Mouse (Mus musculus) midbrain, postnatal 0 days (tissue): Measurements from ENCODE around the gene Ensa. TPM values are rescaled to one million over a fixed set of nuclear protein-coding genes. Genes with fewer than 3 reads are reported as not detected.
A peak's percentile ranks its signal among the peaks of the same experiment; 100 is the strongest.

Experiments
- ATAC-seq: fragments of 200-750 bp; cut with Nextera tagmentation; 2 replicates; pipeline ENCODE4 v1.8.0; 2017; ENCODE audit warnings: moderate number of reproducible peaks, mild to moderate bottlenecking, moderate TSS enrichment, moderate library complexity; ENCODE audit not compliant: low FRiP score
- DNase-seq: peaks from one replicate; pipeline ENCODE4 v3.0.0-alpha.2; 2015; ENCODE audit warnings: low spot score
- H3K27ac ChIP-seq: fragments of 300-500 bp; sonication (generic); 2 replicates; pipeline ENCODE4 v1.5.1; 2014; ENCODE audit warnings: low read depth, mild to moderate bottlenecking, low read length, mixed read lengths
- H3K27me3 ChIP-seq: fragments of 300-500 bp; sonication (generic); 2 replicates; pipeline ENCODE4 v1.6.1; 2014; ENCODE audit warnings: low read length, control low read depth, mixed read lengths; ENCODE audit not compliant: insufficient read depth
- H3K36me3 ChIP-seq: fragments of 300-500 bp; sonication (generic); 2 replicates; pipeline ENCODE4 v1.6.1; 2014; ENCODE audit warnings: low read length, control low read depth, mixed read lengths; ENCODE audit not compliant: insufficient read depth
- H3K4me1 ChIP-seq: fragments of 300-500 bp; sonication (generic); 2 replicates; pipeline ENCODE4 v1.6.1; 2014; ENCODE audit warnings: mild to moderate bottlenecking, control low read depth, antibody characterized with exemption, low read length, mixed read lengths; ENCODE audit not compliant: insufficient read depth
- H3K4me2 ChIP-seq: fragments of 300-500 bp; sonication (generic); 2 replicates; pipeline ENCODE4 v1.6.1; 2014; ENCODE audit warnings: low read depth, mild to moderate bottlenecking, low read length, mixed read lengths; ENCODE audit not compliant: poor library complexity, severe bottlenecking
- H3K4me3 ChIP-seq: fragments of 300-500 bp; sonication (generic); 2 replicates; pipeline ENCODE4 v1.5.1; 2014; ENCODE audit warnings: low read depth, mild to moderate bottlenecking, low read length, moderate library complexity
- H3K9ac ChIP-seq: fragments of 300-500 bp; sonication (generic); replicated peaks from 2 replicates; pipeline ENCODE4 v1.6.1; 2014; ENCODE audit warnings: mild to moderate bottlenecking, low read length, moderate library complexity, mixed read lengths; ENCODE audit not compliant: poor library complexity, severe bottlenecking
- H3K9me3 ChIP-seq: fragments of 300-500 bp; sonication (generic); 2 replicates; pipeline ENCODE4 v1.6.1; 2016; ENCODE audit warnings: low read length, control low read depth
- CTCF ChIP-seq: IDR thresholded peaks from 2 replicates; pipeline ENCODE4 v1.5.1; 2016; ENCODE audit warnings: antibody characterized with exemption, mild to moderate bottlenecking
- WGBS: fragments of 180-500 bp; shearing (Covaris S2); extraction: QIAGEN DNeasy Blood & Tissue Kit; methylation state at CpG from one replicate; pipeline ENCODE4 v1.1.7; 2014; 5-methylcytosine and 5-hydroxymethylcytosine counted together
- polyA plus RNA-seq: library from polyadenylated mRNA; unstranded; fragments of >200 nt; fragmentation: Nextera tagmentation; extraction: Ambion mirVana; gene quantifications from 2 replicates; pipeline ENCODE4 v1.2.1, GENCODE M21; 2015
- total RNA-seq: library from RNA; depleted of rRNA; stranded (reverse); fragments of >200 nt; gene quantifications from 2 replicates; pipeline ENCODE4 v1.2.3, GENCODE M21; 2014; rRNA removed

Ensa gene
- 100 and 124 TPM in 2 replicates for total RNA-seq
- 167 and 169 TPM in 2 replicates for polyA plus RNA-seq

- Histone ChIP-seq H3K9ac (peak within 1 kb of the TSS; percentile 75), H3K4me3 (peak within 1 kb of the TSS; percentile 49), H3K4me1 (peaks cover 5% of the 10 kb centered on the region; the same call in 1 of the 2 replicates), H3K27ac (peak within 1 kb of the TSS; percentile 90), H3K9me3 (no peaks in the 10 kb centered on the region), H3K36me3 (peaks cover 26% of the 10 kb centered on the region), H3K27me3 (no peaks in the 10 kb centered on the region), H3K4me2 (peak within 1 kb of the TSS; percentile 55)
- DNase-seq (peak; percentile 100), ATAC-seq (peak; percentile 99)
- no peak for TF ChIP-seq CTCF
- WGBS, result under 1% methylated on average over 44 of the region's 44 CpGs
Observed at GRCm38 (mm10) chr3:95624628-95625503, at the start of gene Ensa. Gene Ensa, plus strand, starts transcription at chr3:95624993.

- H3K4me2 ChIP-seq, result peak overlapping the region; percentile 47
- no peak overlapping the region for H3K27ac ChIP-seq
- 56% methylated on average over 8 of the region's 8 CpGs for WGBS
- H3K27me3 ChIP-seq, result no peaks in the 10 kb centered on the region
- no peaks in the 10 kb centered on the region for H3K36me3 ChIP-seq
- no peaks in the 10 kb centered on the region for H3K9me3 ChIP-seq
- ATAC-seq, result peak; percentile 39; the same call in 1 of the 2 replicates
- H3K9ac ChIP-seq, result no peak overlapping the region
- no peaks in the 10 kb centered on the region for H3K4me1 ChIP-seq
- TF ChIP-seq CTCF, result no peak
- peak overlapping the region; percentile 62 for H3K4me3 ChIP-seq
- peak; percentile 0 for DNase-seq
Observed at GRCm38 (mm10) chr3:95587754-95588603, 36.8 kb upstream of the Ensa start.

GRCm38 (mm10) chr3:95588604-95589086, 36.1 kb upstream of the Ensa start, which contains the start of gene Golph3l:
Gene Golph3l, plus strand, starts transcription at chr3:95588934.
- Histone ChIP-seq H3K4me1 (no peaks in the 10 kb centered on the region), H3K9ac (peak within 1 kb of the TSS; percentile 54), H3K4me2 (peak within 1 kb of the TSS; percentile 62), H3K27ac (peak within 1 kb of the TSS; percentile 48; the same call in 1 of the 2 replicates), H3K36me3 (no peaks in the 10 kb centered on the region), H3K4me3 (peak within 1 kb of the TSS; percentile 62), H3K9me3 (no peaks in the 10 kb centered on the region), H3K27me3 (no peaks in the 10 kb centered on the region)
- under 1% methylated on average over 12 of the region's 12 CpGs for WGBS
- ATAC-seq (peak; percentile 100), DNase-seq (peak; percentile 98)
- peak; percentile 43 for TF ChIP-seq CTCF

GRCm38 (mm10) chr3:95598734-95599133, 26.1 kb upstream of the Ensa start:
- H3K27ac ChIP-seq, result no peak overlapping the region
- ATAC-seq (no peak), DNase-seq (no peak)
- H3K27me3 ChIP-seq, result no peaks in the 10 kb centered on the region
- TF ChIP-seq CTCF, result no peak
- H3K4me1 ChIP-seq, result no peaks in the 10 kb centered on the region
- H3K9ac ChIP-seq, result no peak overlapping the region
- H3K36me3 ChIP-seq, result no peaks in the 10 kb centered on the region
- H3K4me3 ChIP-seq, result no peak overlapping the region
- H3K9me3 ChIP-seq, result no peaks in the 10 kb centered on the region
- no peak overlapping the region for H3K4me2 ChIP-seq

- no peak overlapping the region for H3K9ac ChIP-seq
Observed at GRCm38 (mm10) chr3:95601287-95601686, 23.5 kb upstream of the Ensa start.

More at GRCm38 (mm10) chr3:95601287-95601686, 23.5 kb upstream of the Ensa start:
- DNase-seq, result no peak
- ATAC-seq, result no peak
- Histone ChIP-seq H3K36me3 (no peaks in the 10 kb centered on the region), H3K4me1 (no peaks in the 10 kb centered on the region), H3K4me2 (no peak overlapping the region), H3K4me3 (no peak overlapping the region), H3K27ac (no peak overlapping the region), H3K27me3 (no peaks in the 10 kb centered on the region), H3K9me3 (no peaks in the 10 kb centered on the region)
- no peak for TF ChIP-seq CTCF
- 86% methylated on average over 3 of the region's 3 CpGs for WGBS
